Mouse (Mus musculus): ENCODE data around the gene Fgf9. TPM values are rescaled to one million over a fixed set of nuclear protein-coding genes. Genes with fewer than 3 reads are reported as not detected.

The Fgf9 gene
- total RNA-seq, 2 experiments from 2014 or later: 24.8 to 25.3 TPM

DNA sequence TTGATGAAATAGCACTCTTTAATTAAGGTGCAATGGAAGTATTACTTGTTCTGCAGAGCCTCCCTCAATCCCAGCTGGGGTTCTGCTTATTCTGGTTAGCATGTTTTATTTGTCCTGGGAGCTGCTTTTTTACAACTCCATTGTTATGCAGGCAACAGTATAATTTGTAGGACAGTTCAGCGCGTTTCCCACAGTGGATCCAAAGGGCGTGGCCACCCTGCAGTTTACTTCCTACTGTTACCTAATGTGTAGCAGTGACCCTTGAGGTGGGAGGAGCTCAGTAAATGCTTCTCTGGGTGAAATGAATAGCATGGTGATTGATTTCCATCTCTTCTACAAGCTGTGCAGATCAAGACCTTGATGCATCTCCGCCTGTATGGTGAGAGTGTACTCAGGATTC is 17.0 kb downstream of the Fgf9 start:
- no peak for DNase-seq (ENCODE audit: low spot score in 2 of 2)

- DNase-seq (ENCODE audit: low spot score in 2 of 2): no peak
Observed at GRCm38 (mm10) chr14:58089486-58089885, 19.1 kb downstream of the Fgf9 start.

GRCm38 (mm10) chr14:58091321-58091720 is 21.0 kb downstream of the Fgf9 start:
- no peak for DNase-seq (ENCODE audit: low spot score in 2 of 2)

DNA sequence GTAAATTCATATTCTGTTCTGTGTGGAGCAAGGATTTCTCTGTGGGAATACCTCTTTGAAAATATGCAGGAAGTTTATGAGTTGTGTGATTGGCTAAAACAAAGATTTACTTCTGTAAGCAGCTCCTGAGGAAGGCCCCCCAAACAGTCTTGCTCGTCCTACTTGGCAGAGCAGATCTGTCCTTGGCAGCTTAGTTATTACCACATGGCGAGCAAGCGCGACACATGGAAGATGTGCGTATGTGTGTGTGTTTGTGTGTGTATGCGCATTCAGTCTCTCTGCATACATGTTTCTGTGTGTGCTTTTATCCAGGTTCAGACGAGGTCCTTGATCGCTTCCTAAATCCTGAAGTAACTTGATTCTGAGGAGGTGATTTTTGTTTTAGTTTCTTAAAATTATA is 29.3 kb downstream of the Fgf9 start:
- no peak for DNase-seq (ENCODE audit: low spot score in 2 of 2)

- no peak for DNase-seq (ENCODE audit: low spot score in 2 of 2)
Observed at GRCm38 (mm10) chr14:58101298-58101697, 31.0 kb downstream of the Fgf9 start.

- DNase-seq (ENCODE audit: low spot score in 2 of 2): no peak
Observed at GRCm38 (mm10) chr14:58104266-58104665, 33.9 kb downstream of the Fgf9 start.

GRCm38 (mm10) chr14:58105596-58105995 is 35.2 kb downstream of the Fgf9 start:
- DNase-seq (ENCODE audit: low spot score in 2 of 2): no peak

DNA sequence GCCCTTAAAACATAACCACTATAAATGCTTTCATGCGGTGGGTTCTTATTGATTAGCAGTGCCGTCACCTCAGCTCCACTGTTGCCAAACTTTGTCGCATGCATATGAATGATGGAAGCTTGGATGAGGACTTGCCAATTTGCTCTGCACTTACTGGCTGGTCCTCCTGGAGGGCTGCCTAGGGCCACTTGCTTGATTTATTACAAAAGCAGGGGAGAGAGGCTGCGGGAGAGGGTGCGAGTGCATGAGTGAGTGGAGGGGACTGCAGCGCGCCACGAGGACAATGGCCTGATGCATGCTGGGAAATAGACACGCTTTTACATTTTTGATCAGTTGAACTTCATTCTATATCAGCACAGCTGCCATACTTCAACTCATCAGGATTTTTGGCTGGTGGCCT is 39.3 kb downstream of the Fgf9 start:
- no peak for DNase-seq (ENCODE audit: low spot score in 2 of 2)

DNA sequence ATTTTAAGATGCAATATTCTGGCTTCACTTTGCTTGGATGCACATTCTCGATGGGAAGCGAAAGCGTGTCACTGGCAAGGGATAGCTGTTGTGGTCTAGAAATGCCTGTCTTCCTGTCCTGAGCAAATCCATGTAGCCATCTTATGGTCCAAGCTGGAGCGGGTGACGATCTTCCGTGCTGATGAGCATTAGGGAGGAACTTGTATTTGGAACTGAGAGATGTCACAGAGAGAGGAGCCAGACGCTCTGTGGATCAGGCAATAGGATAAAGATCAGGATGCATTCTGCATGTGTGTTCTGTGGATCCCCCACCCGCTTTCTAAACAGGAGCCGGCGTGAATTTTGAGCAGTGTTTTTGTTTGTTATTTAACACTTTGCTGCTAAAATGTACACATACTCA is 41.2 kb downstream of the Fgf9 start:
- no peak for DNase-seq (ENCODE audit: low spot score in 2 of 2)

DNA sequence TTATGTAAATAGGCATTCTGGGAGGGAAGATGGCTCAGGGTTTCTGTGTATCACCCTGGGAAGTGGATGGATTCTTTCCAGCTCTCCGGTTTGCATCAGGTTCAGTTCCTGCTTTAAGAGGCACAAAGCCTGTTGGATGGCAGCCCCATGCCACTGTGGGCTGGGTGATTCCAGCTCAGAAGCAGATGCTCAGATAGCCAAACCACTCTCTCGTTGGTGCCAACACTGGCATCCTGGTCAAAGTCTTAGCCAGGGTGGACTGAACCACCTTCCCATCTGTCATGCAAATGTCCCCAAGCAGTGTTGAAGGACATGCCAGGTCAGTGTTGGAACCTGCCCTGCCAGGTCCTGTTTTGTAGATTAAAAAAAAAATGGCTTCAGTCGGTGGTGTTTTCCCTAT is 42.0 kb downstream of the Fgf9 start:
- no peak for DNase-seq (ENCODE audit: low spot score in 2 of 2)

DNA sequence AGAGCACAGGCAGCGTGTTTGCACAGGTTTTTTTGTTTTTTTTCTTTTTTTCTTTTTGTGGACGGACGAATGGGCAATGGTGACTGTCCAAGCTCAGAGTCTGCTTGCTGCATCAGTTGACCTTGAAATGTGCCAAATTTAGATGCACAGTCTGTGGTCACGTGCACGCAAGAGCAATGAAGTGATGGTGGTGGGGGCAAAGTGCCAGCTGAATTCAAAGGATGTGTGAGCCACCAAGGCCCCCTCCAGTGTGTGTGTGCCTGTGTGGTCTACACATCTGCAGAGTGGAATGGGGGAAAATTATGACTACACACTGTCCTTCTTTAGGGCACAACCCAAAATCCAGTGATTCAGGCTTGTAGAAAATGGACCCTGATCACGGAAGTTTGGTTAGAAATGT is 42.8 kb downstream of the Fgf9 start:
- DNase-seq (ENCODE audit: low spot score in 2 of 2): peak in 1 of 2 experiments; percentile 13

- DNase-seq (ENCODE audit: low spot score in 2 of 2): no peak
Observed at GRCm38 (mm10) chr14:58114146-58114545, 43.8 kb downstream of the Fgf9 start.

DNA sequence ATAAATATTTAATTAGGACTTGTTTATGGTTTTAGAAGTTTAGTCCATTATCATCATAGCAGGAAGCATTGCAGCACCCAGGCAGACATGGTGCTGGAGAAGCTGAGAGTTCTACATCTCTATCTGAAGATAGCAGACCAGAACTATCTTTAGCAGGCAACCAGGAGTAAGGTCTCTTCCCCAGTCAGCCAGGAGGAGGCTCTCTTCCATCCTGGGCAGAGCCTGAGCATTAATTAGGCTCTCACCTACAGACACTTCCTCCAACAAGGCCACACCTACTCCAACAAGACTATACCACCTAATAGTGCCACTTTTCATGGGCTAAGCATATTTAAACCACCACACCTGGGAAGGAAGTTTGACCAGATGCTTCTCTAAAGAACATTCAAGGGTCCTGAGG is 54.3 kb downstream of the Fgf9 start:
- DNase-seq (ENCODE audit: low spot score in 2 of 2): no peak

DNA sequence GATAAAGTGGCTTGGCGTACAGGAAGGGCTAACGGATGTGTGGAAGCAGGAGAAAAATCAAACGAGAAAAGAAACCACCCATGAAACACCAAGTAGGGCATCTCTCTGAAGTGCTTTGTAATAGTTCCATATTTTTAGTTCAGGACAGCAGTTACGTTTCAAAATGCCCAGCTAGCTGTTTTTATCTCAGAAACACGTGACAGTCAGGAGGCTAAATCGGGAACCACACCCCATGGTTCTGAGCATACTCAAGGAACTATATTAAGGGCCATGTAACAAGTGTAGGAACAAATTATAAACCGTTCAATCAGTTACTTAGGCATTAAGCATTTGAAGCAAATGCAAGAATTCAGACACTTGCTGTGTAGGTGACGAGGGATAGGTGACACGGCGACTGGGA is 56.2 kb downstream of the Fgf9 start:
- DNase-seq (ENCODE audit: low spot score in 2 of 2): no peak

- no peak for DNase-seq (ENCODE audit: low spot score in 2 of 2)
Observed at GRCm38 (mm10) chr14:58139506-58140055, 69.2 kb downstream of the Fgf9 start.

- DNase-seq (ENCODE audit: low spot score in 2 of 2): no peak
Observed at GRCm38 (mm10) chr14:58149637-58150470, 79.5 kb downstream of the Fgf9 start.

DNA sequence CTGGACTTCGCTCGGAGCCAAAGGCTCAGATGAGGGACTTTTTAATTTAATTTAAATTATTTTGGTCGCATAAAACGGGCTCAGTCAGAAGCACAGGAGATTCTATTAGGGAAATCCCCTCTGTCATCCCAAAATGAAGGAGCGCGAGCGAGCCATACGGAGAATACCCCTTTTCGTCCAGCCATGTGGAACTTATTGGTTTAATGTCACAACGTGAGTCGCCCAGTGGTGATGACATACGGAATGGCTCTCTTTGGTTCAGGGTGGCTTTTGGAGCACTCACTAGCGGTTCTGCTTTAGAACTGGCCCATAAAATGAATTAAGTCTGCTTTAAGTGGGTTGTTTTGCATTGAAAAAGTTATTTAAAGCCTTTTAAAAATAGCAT is 80.1 kb downstream of the Fgf9 start:
- DNase-seq (ENCODE audit: low spot score in 2 of 2): no peak

GRCm38 (mm10) chr14:58152110-58152509 is 81.8 kb downstream of the Fgf9 start:
- DNase-seq (ENCODE audit: low spot score in 2 of 2): no peak

- peak; percentile 19 to 36 for DNase-seq (ENCODE audit: low spot score in 2 of 2)
Observed at GRCm38 (mm10) chr14:58153470-58154416, 83.4 kb downstream of the Fgf9 start.

- DNase-seq (ENCODE audit: low spot score in 2 of 2): no peak
Observed at GRCm38 (mm10) chr14:58160624-58161023, 90.3 kb downstream of the Fgf9 start.

All from adrenal gland, postnatal 4 days (tissue).